Mouse (Mus musculus): Measurements from ENCODE around the gene Aig1. TPM values are rescaled to one million over a fixed set of nuclear protein-coding genes. Genes with fewer than 3 reads are reported as not detected.

Gene Aig1
- polyA plus RNA-seq (2014; fragmentation: Illumina TruSeq; extraction: RNeasy Lipid Tissue Mini Kit (QIAGEN cat#74804); ENCODE audit: low read depth, low replicate concordance): 121 TPM

GRCm38 (mm10) chr10:13868371-13869321, at the start of gene Aig1:
Aig1 (minus strand) TSS chr10:13868980.

Other genes starting within 250 kb of the Aig1 start
- 15.5 TPM for gene Hivep2, start 97.1 kb upstream of the Aig1 start, polyA plus RNA-seq (2014; fragmentation: Illumina TruSeq; extraction: RNeasy Lipid Tissue Mini Kit (QIAGEN cat#74804); ENCODE audit: low read depth, low replicate concordance)